Mouse (Mus musculus) thymus, postnatal 10 days (tissue): ENCODE data around the gene Itgb2l.

Experiments used
- DNase-seq, 2 experiments: peaks; one replicate each; pipeline ENCODE4 v3.0.0; 2021; ENCODE audit warnings: low spot score in 2 of 2

The Itgb2l gene

GRCm38 (mm10) chr16:96426671-96427070, 16.7 kb downstream of the Itgb2l start:
- no peak for DNase-seq

GRCm38 (mm10) chr16:96425044-96425443, 18.4 kb downstream of the Itgb2l start:
- DNase-seq = no peak

- no peak for DNase-seq
These were observed 35.4 kb downstream of the Itgb2l start for GRCm38 (mm10) chr16:96408064-96408465.

- no peak for DNase-seq
These were observed 37.1 kb downstream of the Itgb2l start for GRCm38 (mm10) chr16:96406312-96406711.

- no peak for DNase-seq
These were observed 41.1 kb downstream of the Itgb2l start for GRCm38 (mm10) chr16:96402294-96402693.

- DNase-seq = no peak
These were observed 43.4 kb downstream of the Itgb2l start for GRCm38 (mm10) chr16:96400046-96400445.

- DNase-seq = no peak
These were observed 44.6 kb downstream of the Itgb2l start for GRCm38 (mm10) chr16:96398806-96399205.

- DNase-seq = no peak
These were observed 47.3 kb downstream of the Itgb2l start for GRCm38 (mm10) chr16:96396013-96396650.

GRCm38 (mm10) chr16:96395516-96395915, 47.9 kb downstream of the Itgb2l start:
- DNase-seq = no peak

- no peak for DNase-seq
These were observed 52.3 kb downstream of the Itgb2l start for GRCm38 (mm10) chr16:96391070-96391469.

GRCm38 (mm10) chr16:96388481-96388880, 54.9 kb downstream of the Itgb2l start:
- DNase-seq = no peak

- DNase-seq = no peak
These were observed 55.6 kb downstream of the Itgb2l start for GRCm38 (mm10) chr16:96387685-96388371.

- DNase-seq = no peak
These were observed 58.7 kb downstream of the Itgb2l start for GRCm38 (mm10) chr16:96384741-96385140.

GRCm38 (mm10) chr16:96382496-96383181, 60.8 kb downstream of the Itgb2l start:
- no peak for DNase-seq

GRCm38 (mm10) chr16:96381435-96381834, 62.0 kb downstream of the Itgb2l start:
- DNase-seq = no peak

- DNase-seq = no peak
These were observed 65.3 kb downstream of the Itgb2l start for GRCm38 (mm10) chr16:96378111-96378510.

- DNase-seq = no peak
These were observed 67.1 kb downstream of the Itgb2l start for GRCm38 (mm10) chr16:96376342-96376741.

- no peak for DNase-seq
These were observed 67.9 kb downstream of the Itgb2l start for GRCm38 (mm10) chr16:96375538-96375937.

- DNase-seq = no peak
These were observed 70.7 kb downstream of the Itgb2l start for GRCm38 (mm10) chr16:96372752-96373118.
